Mouse (Mus musculus) embryonic facial prominence, embryonic 13.5 days (tissue): ENCODE results near the gene Cldn20. TPM values are rescaled to one million over a fixed set of nuclear protein-coding genes. Genes with fewer than 3 reads are reported as not detected.
A peak's percentile ranks its signal among the peaks of the same experiment; 100 is the strongest.

ENCODE experiments used
- ATAC-seq: fragments of 200-750 bp; cut with Nextera tagmentation; 2 replicates; pipeline ENCODE4 v1.8.0; 2017; ENCODE audit warnings: low read depth; ENCODE audit not compliant: insufficient number of reproducible peaks, insufficient read depth, low FRiP score, low TSS enrichment
- H3K27ac ChIP-seq: fragments of 300-500 bp; sonication (generic); 2 replicates; pipeline ENCODE4 v1.5.1; 2015; ENCODE audit warnings: moderate library complexity, mild to moderate bottlenecking, inconsistent platforms
- H3K27me3 ChIP-seq: fragments of 300-500 bp; sonication (generic); 2 replicates; pipeline ENCODE4 v1.6.1; 2015; ENCODE audit warnings: mild to moderate bottlenecking, inconsistent platforms
- H3K36me3 ChIP-seq: fragments of 300-500 bp; sonication (generic); 2 replicates; pipeline ENCODE4 v1.6.1; 2015; ENCODE audit warnings: mild to moderate bottlenecking, inconsistent platforms
- H3K4me1 ChIP-seq: fragments of 300-500 bp; sonication (generic); 2 replicates; pipeline ENCODE4 v1.6.1; 2015; ENCODE audit warnings: inconsistent platforms
- H3K4me2 ChIP-seq: fragments of 300-500 bp; sonication (generic); 2 replicates; pipeline ENCODE4 v1.6.1; 2015; ENCODE audit warnings: moderate library complexity, mild to moderate bottlenecking, inconsistent platforms
- H3K4me3 ChIP-seq: fragments of 300-500 bp; sonication (generic); 2 replicates; pipeline ENCODE4 v1.5.1; 2015; ENCODE audit warnings: mild to moderate bottlenecking, inconsistent platforms
- H3K9ac ChIP-seq: fragments of 300-500 bp; sonication (generic); 2 replicates; pipeline ENCODE4 v1.6.1; 2015; ENCODE audit warnings: mild to moderate bottlenecking, inconsistent platforms
- H3K9me3 ChIP-seq: fragments of 300-500 bp; sonication (generic); 2 replicates; pipeline ENCODE4 v1.6.1; 2016; ENCODE audit warnings: inconsistent platforms
- WGBS: fragments of 180-500 bp; shearing (Covaris S2); methylation state at CpG from one replicate; pipeline ENCODE4 v1.1.7; 2015; ENCODE audit warnings: mixed read lengths; 5-methylcytosine and 5-hydroxymethylcytosine counted together
- polyA plus RNA-seq: library from polyadenylated mRNA; unstranded; fragments of >200 nt; fragmentation: Nextera tagmentation; extraction: Ambion mirVana; gene quantifications from 2 replicates; pipeline ENCODE4 v1.2.1, GENCODE M21; 2015

Cldn20 gene
- polyA plus RNA-seq, 1 experiment from 2014 or later: 0.67 TPM

- Histone ChIP-seq H3K27ac (no peak overlapping the region), H3K4me3 (no peak overlapping the region), H3K4me1 (no peaks in the 10 kb centered on the region), H3K27me3 (no peaks in the 10 kb centered on the region), H3K36me3 (peaks cover 10% of the 10 kb centered on the region), H3K9ac (no peak overlapping the region), H3K9me3 (no peaks in the 10 kb centered on the region), H3K4me2 (no peak overlapping the region)
- WGBS: 70% methylated on average over 7 of the region's 7 CpGs
- ATAC-seq: no peak
Measured at GRCm38 (mm10) chr17:3530549-3530948, 1.8 kb upstream of the Cldn20 start.

- H3K4me1 ChIP-seq: no peaks in the 10 kb centered on the region
- no peak overlapping the region for H3K9ac ChIP-seq
- no peak overlapping the region for H3K27ac ChIP-seq
- peaks cover 10% of the 10 kb centered on the region for H3K36me3 ChIP-seq
- no peak overlapping the region for H3K4me3 ChIP-seq
- 63% methylated on average over 1 of the region's 1 CpGs for WGBS
- H3K4me2 ChIP-seq: no peak overlapping the region
- no peaks in the 10 kb centered on the region for H3K9me3 ChIP-seq
- no peaks in the 10 kb centered on the region for H3K27me3 ChIP-seq
- no peak for ATAC-seq
Measured at GRCm38 (mm10) chr17:3531641-3532040, 713 bp upstream of the Cldn20 start.

- Histone ChIP-seq H3K4me1 (no peaks in the 10 kb centered on the region), H3K27me3 (no peaks in the 10 kb centered on the region), H3K9me3 (no peaks in the 10 kb centered on the region), H3K4me3 (no peak overlapping the region), H3K27ac (no peak overlapping the region), H3K4me2 (no peak overlapping the region), H3K36me3 (peaks cover 10% of the 10 kb centered on the region), H3K9ac (no peak overlapping the region)
- ATAC-seq: no peak
- 18% methylated on average over 1 of the region's 1 CpGs for whole genome bisulfite sequencing
Measured at GRCm38 (mm10) chr17:3533425-3533824, 1.1 kb downstream of the Cldn20 start.

- Histone ChIP-seq H3K4me1 (no peaks in the 10 kb centered on the region), H3K9ac (no peak overlapping the region), H3K27ac (no peak overlapping the region), H3K9me3 (no peaks in the 10 kb centered on the region), H3K36me3 (peaks cover 14% of the 10 kb centered on the region; the same call in 1 of the 2 replicates), H3K4me3 (no peak overlapping the region), H3K27me3 (no peaks in the 10 kb centered on the region), H3K4me2 (no peak overlapping the region)
- WGBS: 96% methylated on average over 2 of the region's 2 CpGs
- no peak for ATAC-seq
Measured at GRCm38 (mm10) chr17:3540304-3540703, 8.0 kb downstream of the Cldn20 start.

- Histone ChIP-seq H3K9me3 (no peaks in the 10 kb centered on the region), H3K4me1 (no peaks in the 10 kb centered on the region), H3K27ac (no peak overlapping the region), H3K4me2 (no peak overlapping the region), H3K4me3 (no peak overlapping the region), H3K9ac (no peak overlapping the region), H3K27me3 (no peaks in the 10 kb centered on the region), H3K36me3 (peaks cover 14% of the 10 kb centered on the region; the same call in 1 of the 2 replicates)
- ATAC-seq: no peak
- 91% methylated on average over 5 of the region's 5 CpGs for WGBS
Measured at GRCm38 (mm10) chr17:3541033-3541432, 8.7 kb downstream of the Cldn20 start.

- Histone ChIP-seq H3K4me1 (no peaks in the 10 kb centered on the region), H3K27ac (no peak overlapping the region), H3K4me3 (no peak overlapping the region), H3K36me3 (peaks cover 10% of the 10 kb centered on the region), H3K9me3 (no peaks in the 10 kb centered on the region), H3K9ac (no peak overlapping the region), H3K4me2 (no peak overlapping the region), H3K27me3 (no peaks in the 10 kb centered on the region)
- no peak for ATAC-seq
- 60% methylated on average over 7 of the region's 7 CpGs for WGBS
Measured at GRCm38 (mm10) chr17:3547725-3548124, 15.4 kb downstream of the Cldn20 start.

GRCm38 (mm10) chr17:3556251-3556650, 23.9 kb downstream of the Cldn20 start:
- Histone ChIP-seq H3K4me3 (peak overlapping the region; percentile 63; the same call in 1 of the 2 replicates), H3K9me3 (no peaks in the 10 kb centered on the region), H3K36me3 (peaks cover 6% of the 10 kb centered on the region; the same call in 1 of the 2 replicates), H3K9ac (no peak overlapping the region), H3K4me1 (peaks cover 12% of the 10 kb centered on the region), H3K4me2 (peak overlapping the region; percentile 70; the same call in 1 of the 2 replicates), H3K27me3 (no peaks in the 10 kb centered on the region), H3K27ac (no peak overlapping the region)
- ATAC-seq: no peak
- WGBS: 49% methylated on average over 1 of the region's 1 CpGs

- Histone ChIP-seq H3K36me3 (no peaks in the 10 kb centered on the region), H3K27ac (peak within 1 kb of the TSS; percentile 87), H3K4me1 (peaks cover 12% of the 10 kb centered on the region), H3K4me3 (peak within 1 kb of the TSS; percentile 63), H3K9me3 (no peaks in the 10 kb centered on the region), H3K27me3 (no peaks in the 10 kb centered on the region), H3K9ac (peak within 1 kb of the TSS; percentile 77), H3K4me2 (peak within 1 kb of the TSS; percentile 70)
- ATAC-seq: peak; percentile 100
- WGBS: under 1% methylated on average over 60 of the region's 60 CpGs
Measured at GRCm38 (mm10) chr17:3557331-3558311, 25.3 kb downstream of the Cldn20 start, which contains the start of gene Tfb1m. TSS of gene Tfb1m (minus strand) at chr17:3557781.

GRCm38 (mm10) chr17:3558356-3558870, 26.1 kb downstream of the Cldn20 start:
- peaks cover 12% of the 10 kb centered on the region for H3K4me1 ChIP-seq
- peak overlapping the region; percentile 70 for H3K4me2 ChIP-seq
- WGBS: 78% methylated on average over 9 of the region's 9 CpGs
- no peaks in the 10 kb centered on the region for H3K36me3 ChIP-seq
- ATAC-seq: no peak
- H3K27me3 ChIP-seq: no peaks in the 10 kb centered on the region
- no peaks in the 10 kb centered on the region for H3K9me3 ChIP-seq
- H3K9ac ChIP-seq: no peak overlapping the region
- peak overlapping the region; percentile 87 for H3K27ac ChIP-seq
- H3K4me3 ChIP-seq: peak overlapping the region; percentile 63

GRCm38 (mm10) chr17:3560534-3560933, 28.2 kb downstream of the Cldn20 start:
- Histone ChIP-seq H3K27me3 (no peaks in the 10 kb centered on the region), H3K9me3 (no peaks in the 10 kb centered on the region), H3K27ac (no peak overlapping the region), H3K9ac (no peak overlapping the region), H3K4me2 (no peak overlapping the region), H3K4me1 (peaks cover 12% of the 10 kb centered on the region), H3K36me3 (no peaks in the 10 kb centered on the region), H3K4me3 (no peak overlapping the region)
- 75% methylated on average over 3 of the region's 3 CpGs for WGBS
- ATAC-seq: no peak

GRCm38 (mm10) chr17:3562405-3562804, 30.1 kb downstream of the Cldn20 start:
- Histone ChIP-seq H3K4me2 (no peak overlapping the region), H3K36me3 (no peaks in the 10 kb centered on the region), H3K27ac (no peak overlapping the region), H3K9ac (no peak overlapping the region), H3K27me3 (no peaks in the 10 kb centered on the region), H3K4me3 (no peak overlapping the region), H3K9me3 (no peaks in the 10 kb centered on the region), H3K4me1 (peaks cover 4% of the 10 kb centered on the region; the same call in 1 of the 2 replicates)
- no peak for ATAC-seq
- 59% methylated on average over 8 of the region's 8 CpGs for WGBS

- Histone ChIP-seq H3K9ac (no peak overlapping the region), H3K4me1 (no peaks in the 10 kb centered on the region), H3K9me3 (no peaks in the 10 kb centered on the region), H3K36me3 (no peaks in the 10 kb centered on the region), H3K4me2 (peak overlapping the region; percentile 37), H3K27me3 (no peaks in the 10 kb centered on the region), H3K4me3 (no peak overlapping the region), H3K27ac (no peak overlapping the region)
- 3% methylated on average over 12 of the region's 12 CpGs for WGBS
- no peak for ATAC-seq
Measured at GRCm38 (mm10) chr17:3570876-3571275, 38.5 kb downstream of the Cldn20 start.
